ENCODE assay signal across 8 mouse cellular contexts in the genomic region with DNA sequence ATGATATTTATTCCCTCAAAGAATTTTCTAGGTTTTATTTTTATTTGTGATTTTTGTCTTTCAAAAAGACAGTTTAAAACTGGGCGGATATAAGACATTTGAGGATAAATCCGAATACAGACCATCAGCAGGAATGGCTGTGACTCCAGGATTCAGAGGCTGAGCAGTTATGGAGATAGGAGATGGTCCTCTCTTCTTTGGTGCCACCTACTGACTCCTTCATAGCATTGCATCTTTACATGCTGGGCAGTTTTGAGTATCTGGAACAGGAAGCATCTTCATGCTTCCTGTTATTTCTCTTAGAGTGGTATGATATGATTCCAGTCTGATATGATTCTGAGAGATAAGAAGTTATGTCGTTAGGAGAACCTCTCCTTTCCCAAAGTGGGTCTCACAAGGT.
DNase-seq lines count a peak whose midpoint lies in the region; ATAC-seq and TF ChIP-seq lines count a peak whose summit lies in the region.

No protein-coding gene starts in this region.

- no peak overlapping the region for H3K4me2 ChIP-seq in limb, embryonic 14.5 days (replicated peaks; ENCODE audit: low read depth, low read length, severe bottlenecking)

- no peaks in the 10 kb centered on the region for H3K9me3 ChIP-seq in limb, embryonic 14.5 days (ENCODE audit: control insufficient read depth, low read length)

- H3K36me3 ChIP-seq in C2C12 (ENCODE audit: control insufficient read depth, insufficient read depth) = no peaks in the 10 kb centered on the region
- no peaks in the 10 kb centered on the region for H3K36me3 ChIP-seq in limb, embryonic 14.5 days (ENCODE audit: control insufficient read depth, insufficient read depth, low read length)

- WGBS in limb, embryonic 14.5 days = 9% methylated on average over 3 of the region's 3 CpGs

- peak; percentile 10 for DNase-seq in gastrocnemius, adult 18-20 months (ENCODE audit: low spot score)
- no peak for DNase-seq in gastrocnemius, postnatal 10 days
- DNase-seq in heart, adult 8-10 months (ENCODE audit: low spot score) = peak; percentile 35
- peak; percentile 76 for DNase-seq in limb, embryonic 14.5 days (ENCODE audit: low spot score)
- peak; percentile 37 for DNase-seq in retina, postnatal 7 days (ENCODE audit: low read depth, low spot score)
- DNase-seq in ovary, postnatal 36 days (ENCODE audit: low spot score) = no peak

- H3K79me2 ChIP-seq in C2C12 (ENCODE audit: control insufficient read depth, insufficient read depth) = no peaks in the 10 kb centered on the region

- H3K79me3 ChIP-seq in C2C12 (ENCODE audit: low read depth) = no peaks in the 10 kb centered on the region

- no peaks in the 10 kb centered on the region for H3K4me1 ChIP-seq in limb, embryonic 14.5 days (ENCODE audit: control insufficient read depth, insufficient read depth, low read length)

- no peak for TF ChIP-seq POLR2A in limb, embryonic 14.5 days (IDR thresholded peaks at IDR 0.05; ENCODE audit: borderline replicate concordance, extremely low read depth, insufficient read depth, insufficient read length)

- no peak overlapping the region for H3K9ac ChIP-seq in limb, embryonic 14.5 days (ENCODE audit: low read depth, low read length, severe bottlenecking)

- peak; percentile 52 for TF ChIP-seq CTCF in C2C12 (IDR thresholded peaks at IDR 0.05; ENCODE audit: control insufficient read depth, insufficient read depth, insufficient read length)

- no peak overlapping the region for H3K4me3 ChIP-seq in C2C12 (ENCODE audit: insufficient read depth, poor library complexity, severe bottlenecking)
- H3K4me3 ChIP-seq in limb, embryonic 14.5 days (replicated peaks; ENCODE audit: low read length) = no peak overlapping the region

- H3K27me3 ChIP-seq in C2C12 (ENCODE audit: control insufficient read depth, insufficient read depth, insufficient read length) = no peaks in the 10 kb centered on the region
- no peaks in the 10 kb centered on the region for H3K27me3 ChIP-seq in limb, embryonic 14.5 days (ENCODE audit: control insufficient read depth, insufficient read depth, low read length)

- peak; percentile 61; the same call in 1 of the 2 replicates for ATAC-seq in cerebellum, adult (ENCODE audit: insufficient number of reproducible peaks, low FRiP score, low TSS enrichment)
- 0 out of 2 replicates have a peak, but pooled peaks have one; percentile 62 for ATAC-seq in limb, embryonic 14.5 days (ENCODE audit: low FRiP score, low read depth)

- H3ac ChIP-seq in C2C12 (ENCODE audit: control insufficient read depth, insufficient read length, low read depth) = no peak overlapping the region

- no peak overlapping the region for H3K27ac ChIP-seq in limb, embryonic 14.5 days (replicated peaks; ENCODE audit: low read depth, low read length)

TF ChIP-seq in C2C12, 6 proteins besides CTCF, POLR2A, EP300 and RAD21:
- no peak for TF ChIP-seq MYOD1 (IDR thresholded peaks at IDR 0.05; ENCODE audit: control insufficient read depth, insufficient read length, low read depth)
- TF ChIP-seq FOSL1 (IDR thresholded peaks at IDR 0.05; ENCODE audit: insufficient read depth, low read length, poor library complexity, severe bottlenecking) = no peak
- no peak for TF ChIP-seq CEBPB (IDR thresholded peaks at IDR 0.05; ENCODE audit: low read depth)
- no peak for TF ChIP-seq MYOG (IDR thresholded peaks at IDR 0.05; ENCODE audit: control insufficient read depth, extremely low read depth, insufficient read length)

Comparison
In these comparisons a context has a peak if more than half of its experiments do, and no peak if none do; other contexts are left out.
1. DNase-seq: peak in gastrocnemius, adult 18-20 months (single experiment), heart, adult 8-10 months (single experiment), limb, embryonic 14.5 days (single experiment) and retina, postnatal 7 days (single experiment); none in gastrocnemius, postnatal 10 days (single experiment) and ovary, postnatal 36 days (single experiment).